Mouse (Mus musculus): ENCODE measurements around the gene Catsper2.

GRCm38 (mm10) chr2:121434854-121435253 is 21.3 kb upstream of the Catsper2 start:
- TF ChIP-seq POLR2A (IDR thresholded peaks at IDR 0.05; ENCODE audit: borderline replicate concordance, extremely low read depth, low read depth, low read length) (no peak), CTCF (IDR thresholded peaks at IDR 0.05; ENCODE audit: insufficient read depth, low read length) (no peak)
